Mouse (Mus musculus) adrenal gland, postnatal 36 days (tissue): ENCODE measurements around the gene Coil. TPM values are rescaled to one million over a fixed set of nuclear protein-coding genes. Genes with fewer than 3 reads are reported as not detected.
"Not testable (repeated sequence)": the region's sequence is repeated elsewhere in the genome, so short reads cannot be mapped to it uniquely, and the experiment has no call there.

Experiments
- DNase-seq, 2 experiments: peaks; one replicate each; pipeline ENCODE4 v3.0.0; 2021; ENCODE audit warnings: mixed read lengths in 1 of 2
- total RNA-seq, 2 experiments: library from RNA; stranded (reverse); gene quantifications; 2 replicates each; pipeline ENCODE4 v1.2.3; 2021

Gene Coil
- total RNA-seq, 2 experiments from 2014 or later: 10.2 to 10.7 TPM

DNA sequence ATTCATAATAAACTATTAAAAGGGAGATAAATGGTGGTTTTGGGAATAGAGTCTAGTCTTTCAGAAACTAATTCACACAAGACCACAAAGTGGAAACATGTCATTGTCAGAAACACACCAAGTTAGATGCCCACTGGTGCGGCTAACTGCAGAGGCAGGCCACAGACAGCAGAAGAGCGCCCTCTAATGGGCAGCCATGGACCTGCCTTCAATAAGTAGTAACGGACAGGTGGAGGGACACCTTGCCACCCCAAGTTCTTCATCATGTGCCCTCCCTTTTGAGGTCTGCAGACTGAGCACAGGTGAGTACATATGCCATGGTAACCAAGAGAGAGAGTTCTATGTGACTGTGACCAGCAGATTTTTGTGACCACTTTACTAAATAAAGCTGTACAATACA lies 69.3 kb downstream of the Coil start:
- peak; percentile 76 to 84 for DNase-seq

DNA sequence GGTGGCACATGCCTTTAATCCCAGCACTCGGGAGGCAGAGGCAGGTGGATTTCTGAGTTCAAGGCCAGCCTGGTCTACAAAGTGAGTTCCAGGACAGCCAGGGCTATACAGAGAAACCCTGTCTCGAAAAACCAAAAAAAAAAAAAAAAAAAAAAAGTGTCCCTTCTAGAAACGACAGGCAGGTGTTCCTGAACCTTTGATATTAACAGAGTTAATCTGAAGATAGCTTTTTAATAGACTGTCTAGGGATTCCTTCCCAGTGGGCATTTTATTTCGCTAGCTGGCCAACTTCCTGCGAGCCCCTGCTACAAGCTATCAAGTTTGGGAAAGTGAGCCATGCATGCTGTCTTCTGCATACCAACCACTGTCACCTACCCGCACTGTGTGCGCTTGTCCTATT lies 71.0 kb downstream of the Coil start:
- not testable (repeated sequence) for DNase-seq

Other genes with a start within 250 kb of the Coil start
- 100 to 1,000 TPM; 107 to 114 TPM for gene Akap1, start 105.7 kb upstream of the Coil start, total RNA-seq
- 100 to 1,000 TPM; 178 to 288 TPM for gene Scpep1, start 14.8 kb upstream of the Coil start, total RNA-seq
- not detected for gene Elobl, start 3.3 kb upstream of the Coil start, total RNA-seq
- gene Trim25, start 29.1 kb downstream of the Coil start, total RNA-seq: 100 to 1,000 TPM; 146 to 165 TPM
- 10 to 100 TPM; 12.1 to 17.3 TPM for gene Dgke, start 96.6 kb downstream of the Coil start, total RNA-seq
- not detected for gene Gm525, start 103.6 kb downstream of the Coil start, total RNA-seq